Mouse (Mus musculus) kidney, postnatal 4 days (tissue): ENCODE results near the gene Gdpd5.

ENCODE experiments used
- DNase-seq, 2 experiments: peaks; one replicate each; pipeline ENCODE4 v3.0.0; 2021; ENCODE audit warnings: mixed read lengths in 2 of 2

Gdpd5 gene

DNA sequence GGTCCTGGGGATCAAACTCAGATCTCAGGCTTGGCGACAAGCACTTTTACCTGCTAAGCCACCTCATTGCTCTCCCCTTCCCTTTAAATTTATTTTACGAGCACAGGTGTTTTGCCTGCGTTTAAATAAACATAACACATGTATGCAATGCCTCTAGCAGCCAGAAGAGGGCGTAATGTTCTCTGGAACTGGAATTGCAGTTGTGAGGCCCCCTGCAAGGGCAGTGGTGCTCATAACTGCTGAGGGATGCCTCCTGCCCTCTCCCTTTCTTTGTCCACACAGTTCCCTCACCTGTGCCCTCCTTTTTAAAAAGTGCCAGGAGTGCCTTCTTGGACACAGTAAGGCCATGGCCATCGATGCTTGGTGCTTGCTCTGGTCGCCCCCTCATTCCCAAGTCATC is 62.8 kb downstream of the Gdpd5 start:
- DNase-seq, result peak in 1 of 2 experiments; percentile 45

DNA sequence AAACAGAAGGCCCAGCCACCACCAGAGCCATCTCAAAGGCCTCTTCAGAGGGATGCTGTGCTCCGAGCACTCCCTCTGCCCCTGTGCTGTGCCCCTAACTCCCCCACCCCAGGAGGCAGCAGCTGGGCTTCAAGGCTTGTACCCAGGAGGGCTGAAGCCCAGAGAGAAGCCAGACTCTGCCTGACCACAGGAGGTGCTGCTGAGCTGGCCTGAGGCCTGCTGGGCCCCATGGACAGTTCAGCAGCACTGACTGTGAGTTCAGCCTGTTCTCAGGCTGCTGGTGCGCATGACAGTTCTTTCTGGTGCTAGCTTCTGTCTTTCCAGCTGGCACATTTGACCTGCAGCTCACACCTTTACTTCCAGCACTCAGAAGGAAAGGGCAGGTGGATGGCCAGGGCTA is 64.6 kb downstream of the Gdpd5 start:
- peak; percentile 57 to 63 for DNase-seq

DNA sequence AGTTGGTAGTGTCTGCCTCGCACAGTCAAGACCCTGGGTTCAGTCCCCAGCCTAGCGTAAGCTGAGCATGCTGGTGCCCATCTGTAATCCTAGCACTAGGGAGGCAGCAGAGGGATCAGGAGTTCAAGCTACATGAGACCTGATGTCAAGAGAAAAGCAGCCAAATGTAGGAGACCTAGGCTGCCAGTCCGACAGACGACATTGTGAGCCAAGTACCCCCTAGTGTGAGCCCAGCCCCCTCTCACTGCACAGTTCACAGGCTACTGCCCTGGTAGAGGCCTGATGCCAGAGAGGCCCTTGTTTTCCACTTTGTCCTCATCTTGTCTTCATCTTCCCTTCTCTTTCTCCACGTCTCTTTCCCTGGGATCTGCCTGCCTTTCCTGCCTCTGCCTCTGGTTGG is 66.1 kb downstream of the Gdpd5 start:
- DNase-seq, result no peak

DNA sequence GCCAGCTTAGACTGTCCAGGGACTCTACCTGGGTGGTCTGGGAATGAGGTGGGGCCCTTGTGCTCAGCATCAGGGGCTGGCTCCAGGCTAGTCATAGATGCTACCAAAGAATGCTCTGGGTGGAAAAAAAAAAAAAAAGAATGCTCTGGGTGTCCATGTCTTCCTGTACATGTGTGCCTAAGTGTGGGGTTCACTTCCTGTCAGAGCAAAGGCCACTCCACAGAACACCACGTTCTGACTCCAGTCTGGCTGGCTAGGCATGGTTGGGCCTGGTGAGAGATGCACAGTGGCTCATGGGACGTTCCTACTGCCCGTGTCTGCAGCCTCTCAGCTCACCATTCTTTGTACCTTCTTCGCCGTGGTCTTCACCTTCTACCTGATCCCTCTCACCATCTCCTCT is 67.4 kb downstream of the Gdpd5 start:
- DNase-seq, result no peak

DNA sequence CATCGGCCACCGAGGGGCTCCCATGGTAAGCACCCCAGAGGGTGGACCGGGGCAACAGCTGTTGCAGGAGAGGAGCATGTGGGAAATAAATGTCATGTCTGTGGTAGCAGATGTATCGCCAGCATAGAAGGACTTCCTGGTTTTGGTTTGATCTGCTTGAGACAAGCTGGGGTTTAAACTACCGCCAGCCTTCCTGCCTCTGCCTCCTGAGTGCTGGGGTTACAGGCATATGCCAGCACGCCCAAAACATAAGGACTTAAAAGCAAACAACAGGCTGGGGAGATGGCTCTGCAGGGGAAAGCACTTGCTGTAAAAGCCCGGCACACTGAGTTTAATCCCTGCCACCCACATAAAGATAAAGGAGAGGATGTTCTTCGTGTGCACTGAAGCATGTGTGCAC is 67.8 kb downstream of the Gdpd5 start:
- DNase-seq, result no peak

DNA sequence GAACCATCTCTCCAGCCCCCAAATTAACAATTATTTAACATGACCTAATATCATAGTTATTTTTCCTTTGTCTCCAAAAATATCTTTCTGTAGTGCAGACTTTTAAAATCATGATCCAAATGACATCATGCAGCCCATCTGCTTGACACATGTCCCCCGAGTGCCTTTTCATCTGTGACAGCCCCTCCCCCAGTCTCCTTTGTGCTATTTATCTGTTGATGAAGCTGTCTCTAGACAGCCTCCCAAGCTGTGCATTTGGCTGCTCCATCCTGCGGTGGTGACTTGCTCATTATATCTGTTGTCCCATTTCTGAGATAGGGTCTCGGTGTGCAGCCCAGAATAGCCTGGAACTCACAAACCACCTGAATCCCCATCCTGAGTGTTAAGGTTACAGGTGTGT is 68.5 kb downstream of the Gdpd5 start:
- DNase-seq, result no peak

DNA sequence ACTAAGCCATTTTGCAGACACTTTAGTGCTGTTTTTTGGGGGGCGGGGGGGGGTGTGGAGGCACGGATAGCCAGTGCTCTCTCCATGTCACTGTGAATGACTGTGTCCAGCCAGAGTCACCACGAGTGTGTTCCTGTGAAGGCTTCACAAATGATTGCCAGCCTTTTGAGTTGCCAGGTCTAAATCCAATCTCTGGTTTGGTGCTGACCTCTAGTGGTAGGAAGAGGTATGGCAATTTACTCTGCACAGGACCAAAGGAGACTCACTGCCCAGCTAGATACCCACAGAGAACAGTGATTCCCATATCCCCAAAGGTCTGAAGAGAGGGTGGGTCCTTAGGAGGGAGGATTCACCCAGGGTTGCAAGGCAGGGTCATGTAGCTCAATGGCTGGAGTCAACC is 69.5 kb downstream of the Gdpd5 start:
- DNase-seq, result peak; percentile 60 to 73

DNA sequence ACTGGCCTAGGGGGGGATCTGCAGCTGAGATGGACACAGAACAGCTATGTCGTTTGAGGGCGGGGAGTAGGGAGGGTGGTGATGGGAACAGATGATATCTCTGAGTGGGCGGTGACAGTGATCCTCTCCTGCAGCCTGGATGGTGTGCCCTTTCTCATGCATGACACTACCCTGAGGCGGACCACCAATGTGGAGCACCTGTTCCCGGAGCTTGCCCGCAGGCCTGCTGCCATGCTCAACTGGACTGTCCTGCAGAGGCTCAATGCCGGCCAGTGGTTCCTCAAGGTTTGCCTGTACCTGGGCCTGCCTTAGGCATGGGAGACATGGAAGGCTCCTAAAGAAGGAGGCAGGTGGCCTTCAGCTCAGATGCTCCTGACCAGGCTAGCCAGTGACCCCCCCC is 71.6 kb downstream of the Gdpd5 start:
- DNase-seq, result no peak

DNA sequence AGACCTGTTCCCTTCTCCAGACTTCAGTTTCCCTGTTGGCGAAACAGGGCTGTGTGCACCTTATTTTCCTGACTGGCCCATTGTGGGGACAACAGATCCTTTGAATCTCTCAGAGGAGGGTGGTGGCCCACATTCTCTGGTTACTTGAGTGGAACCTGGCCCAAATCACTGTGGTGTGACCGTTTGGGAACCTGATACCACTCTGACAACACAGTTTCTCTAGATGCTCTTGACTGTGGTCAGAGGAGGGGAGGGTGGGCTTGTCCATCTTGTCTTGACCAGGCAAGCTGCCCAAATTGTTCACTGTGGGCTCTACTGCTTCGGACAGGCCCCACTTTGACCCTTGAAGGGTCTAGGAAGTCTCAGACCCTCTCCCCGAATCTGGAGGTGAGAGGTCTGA is 72.8 kb downstream of the Gdpd5 start:
- no peak for DNase-seq

DNA sequence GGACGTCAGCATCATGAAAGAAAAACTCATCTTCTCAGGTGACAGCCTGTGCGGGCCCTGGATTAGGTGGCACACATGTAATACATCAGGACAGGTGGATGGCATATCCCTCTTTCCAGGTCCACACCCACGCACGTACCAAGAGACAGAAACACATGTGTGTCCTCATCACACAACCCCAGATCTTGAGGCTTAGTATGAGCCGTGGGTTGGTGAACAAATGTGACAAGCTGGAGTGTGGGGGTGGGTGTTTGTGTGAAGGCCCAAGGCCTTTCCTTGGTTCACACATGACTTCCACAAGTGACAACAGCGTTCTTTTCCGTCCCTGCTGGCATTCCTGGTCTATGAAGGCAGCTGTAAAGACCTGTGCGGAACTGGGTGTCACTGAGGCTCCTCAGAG is 77.6 kb downstream of the Gdpd5 start:
- no peak for DNase-seq

DNA sequence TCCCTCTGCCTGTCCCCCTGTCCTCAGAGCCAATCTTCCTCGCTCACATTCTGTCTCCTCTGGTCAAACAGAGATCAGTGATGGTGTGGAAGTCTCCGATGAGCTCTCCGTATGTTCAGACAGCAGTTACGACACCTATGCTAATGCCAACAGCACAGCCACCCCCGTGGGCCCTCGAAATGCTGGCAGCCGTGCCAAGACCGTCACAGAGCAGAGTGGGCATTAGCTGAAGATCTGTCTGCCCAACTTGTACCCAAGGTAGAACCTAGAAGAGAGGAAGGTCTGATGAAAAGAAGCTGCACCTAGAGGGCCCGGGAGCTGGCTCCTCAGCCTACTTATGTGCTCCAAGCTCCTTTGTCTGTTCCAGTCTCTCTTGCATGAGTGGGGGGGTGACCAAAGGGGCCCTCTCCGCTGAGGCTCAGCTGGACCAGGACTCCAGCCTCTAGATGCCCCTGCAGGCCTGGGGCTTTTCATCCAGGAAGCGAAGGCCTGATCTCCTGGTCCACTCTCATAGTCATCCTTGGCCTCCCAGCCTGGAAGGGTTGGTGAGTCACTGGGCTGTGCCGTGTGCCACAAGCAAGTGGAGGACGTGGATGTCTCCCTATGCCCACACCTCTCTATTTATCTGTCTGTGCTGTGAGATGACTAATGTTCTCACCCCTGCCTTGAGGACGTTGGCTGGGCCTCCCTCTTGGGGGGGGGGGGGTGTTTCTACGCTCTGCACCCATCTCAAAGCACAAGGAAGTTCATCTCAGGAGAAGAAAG is 78.9 kb downstream of the Gdpd5 start:
- DNase-seq, result no peak

DNA sequence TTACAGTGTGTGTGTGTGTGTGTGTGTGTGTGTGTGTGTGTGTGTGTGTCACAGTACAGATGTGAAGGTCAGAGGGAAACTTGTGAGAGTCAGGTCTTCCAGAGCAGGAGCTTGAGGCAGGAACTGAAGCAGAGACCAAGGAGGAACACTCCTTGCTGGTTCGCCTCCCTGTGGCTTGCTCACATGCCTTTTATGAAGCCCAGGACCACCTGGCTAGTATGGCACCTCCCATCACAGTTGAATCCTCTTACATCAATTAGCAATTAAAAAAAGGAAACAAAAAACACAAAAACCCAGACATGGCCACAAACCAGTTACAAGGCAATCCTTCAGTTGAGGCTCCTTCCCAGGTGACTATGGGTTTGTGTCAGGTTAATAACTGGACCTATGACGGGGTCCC is 81.9 kb downstream of the Gdpd5 start:
- DNase-seq, result no peak

DNA sequence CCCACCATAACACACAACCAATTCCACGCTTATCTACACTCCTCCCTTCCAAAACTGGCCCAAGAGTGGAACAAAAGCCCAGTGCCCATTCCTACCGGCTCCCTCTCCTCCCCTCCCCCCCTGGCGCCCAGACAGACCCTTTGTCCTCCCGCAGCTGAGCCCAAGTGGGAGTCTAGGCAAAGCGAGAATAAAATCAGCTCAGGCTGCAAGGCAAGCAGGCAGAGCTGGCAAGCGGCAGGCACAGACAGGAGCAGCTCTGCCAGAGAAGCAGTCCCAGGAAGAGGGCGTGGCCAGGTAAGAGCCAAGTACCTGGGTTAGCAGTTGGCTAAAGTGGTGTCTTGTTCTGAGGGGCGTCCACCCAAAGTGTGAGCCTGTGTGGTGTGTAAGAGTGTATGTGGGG is 84.6 kb downstream of the Gdpd5 start, which contains the start of gene Klhl35:
Gene Klhl35 (plus strand): TSS at position 194 of the 400 bp plus-strand sequence.
- DNase-seq, result peak; percentile 32 to 43

DNA sequence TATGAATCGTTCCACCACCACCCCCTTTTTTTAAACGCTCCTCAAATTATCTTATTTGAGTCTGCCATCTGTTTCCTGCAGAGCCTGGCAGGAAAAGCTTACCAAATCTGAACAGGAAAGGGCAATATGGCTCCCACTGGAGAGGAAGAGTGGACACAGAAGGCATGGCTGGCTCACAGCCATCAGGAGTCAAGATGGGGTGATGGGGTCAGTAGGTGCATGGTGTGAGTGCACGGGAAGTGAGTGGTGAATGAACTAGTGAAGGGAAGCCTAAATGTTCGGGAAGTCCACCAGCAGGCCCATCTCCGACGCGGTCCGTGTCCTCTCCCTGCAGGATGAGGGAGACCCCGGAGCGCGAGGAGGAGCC is 86.7 kb downstream of the Gdpd5 start:
- DNase-seq, result peak; percentile 68 to 79

DNA sequence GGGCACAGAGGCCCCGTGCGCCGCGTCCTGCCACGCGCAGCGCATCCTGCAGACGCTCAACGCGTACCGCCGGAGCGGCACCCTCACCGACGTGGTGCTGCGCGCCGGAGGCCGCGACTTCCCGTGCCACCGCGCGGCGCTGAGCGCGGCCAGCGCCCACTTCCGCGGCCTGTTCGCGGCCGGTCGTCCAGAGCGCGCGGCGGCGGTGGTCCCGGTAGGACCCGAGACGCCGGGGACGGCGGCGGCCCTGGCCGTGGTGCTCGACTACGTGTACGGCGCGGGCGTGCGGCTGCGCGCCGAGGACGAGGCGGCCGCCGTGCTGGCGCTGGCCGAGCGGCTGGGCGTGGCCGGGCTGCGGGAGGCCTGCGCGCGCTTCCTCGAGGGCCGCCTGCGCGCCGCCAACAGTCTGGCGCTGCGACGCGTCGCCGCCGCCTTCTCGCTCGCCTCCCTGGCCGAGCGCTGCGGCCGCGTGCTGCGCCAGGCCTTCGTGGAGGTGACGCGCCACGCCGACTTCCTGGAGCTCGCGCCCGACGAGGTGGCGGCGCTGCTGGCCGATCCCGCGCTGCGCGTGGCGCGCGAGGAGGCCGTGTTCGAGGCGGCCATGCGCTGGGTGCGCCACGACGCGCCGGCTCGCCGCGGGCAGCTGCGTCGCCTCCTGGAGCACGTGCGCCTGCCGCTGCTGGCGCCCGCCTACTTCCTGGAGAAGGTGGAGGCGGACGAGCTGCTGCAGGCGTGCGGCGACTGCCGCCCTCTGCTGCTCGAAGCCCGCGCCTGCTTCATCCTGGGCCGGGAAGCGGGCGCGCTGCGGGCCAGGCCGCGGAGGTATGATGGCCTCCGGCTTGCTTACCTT is 87.3 kb downstream of the Gdpd5 start:
- peak; percentile 84 to 91 for DNase-seq

DNA sequence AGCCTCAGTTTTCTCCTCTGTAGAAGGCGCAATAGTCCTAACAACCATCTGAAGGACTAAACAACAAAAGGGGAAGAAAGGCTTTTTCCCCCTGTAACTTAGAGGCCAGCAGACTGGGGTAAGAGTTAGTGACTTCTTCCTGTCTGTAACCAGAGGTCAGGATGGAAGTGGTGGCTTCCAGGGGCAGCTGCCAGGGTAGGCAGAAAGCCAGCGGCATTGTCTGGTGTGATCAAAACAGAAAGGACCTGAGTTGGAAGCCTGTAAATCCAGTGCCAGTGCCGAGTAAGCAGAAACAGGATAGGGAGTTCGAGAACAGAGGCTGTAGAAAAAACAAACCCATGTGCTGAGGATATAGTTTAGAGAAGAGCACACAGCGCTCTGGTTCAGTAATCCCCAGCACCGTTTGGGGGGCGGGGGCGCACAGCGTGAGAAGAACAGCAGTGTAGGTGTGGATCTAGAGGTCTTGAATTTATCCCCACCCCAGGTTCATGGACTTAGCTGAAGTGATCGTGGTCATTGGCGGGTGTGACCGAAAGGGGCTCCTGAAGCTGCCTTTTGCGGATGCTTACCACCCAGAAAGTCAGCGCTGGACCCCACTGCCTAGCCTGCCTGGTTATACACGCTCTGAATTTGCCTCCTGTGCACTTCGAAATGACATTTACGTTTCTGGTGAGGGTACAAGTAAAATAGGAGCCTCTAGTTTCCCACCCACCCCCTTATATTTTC is 88.6 kb downstream of the Gdpd5 start:
- peak; percentile 41 to 65 for DNase-seq

DNA sequence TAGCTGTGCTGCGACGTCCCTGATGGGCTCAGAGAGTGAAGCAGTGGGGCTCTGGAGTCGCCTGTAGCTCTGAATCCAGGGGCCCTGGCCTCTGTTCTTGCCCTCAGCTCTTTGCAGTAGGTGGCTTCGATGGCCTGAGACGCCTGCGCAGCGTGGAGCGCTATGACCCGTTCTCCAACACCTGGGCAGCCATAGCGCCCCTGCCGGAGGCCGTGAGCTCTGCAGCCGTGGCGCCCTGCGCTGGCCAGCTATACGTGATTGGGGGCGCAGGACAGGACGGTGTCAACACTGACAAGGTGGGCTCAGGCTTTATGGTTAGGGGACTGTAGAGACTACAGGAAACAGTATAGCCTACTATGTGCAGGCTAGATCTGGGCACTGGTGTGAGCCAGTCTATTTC is 90.4 kb downstream of the Gdpd5 start:
- DNase-seq, result no peak

DNA sequence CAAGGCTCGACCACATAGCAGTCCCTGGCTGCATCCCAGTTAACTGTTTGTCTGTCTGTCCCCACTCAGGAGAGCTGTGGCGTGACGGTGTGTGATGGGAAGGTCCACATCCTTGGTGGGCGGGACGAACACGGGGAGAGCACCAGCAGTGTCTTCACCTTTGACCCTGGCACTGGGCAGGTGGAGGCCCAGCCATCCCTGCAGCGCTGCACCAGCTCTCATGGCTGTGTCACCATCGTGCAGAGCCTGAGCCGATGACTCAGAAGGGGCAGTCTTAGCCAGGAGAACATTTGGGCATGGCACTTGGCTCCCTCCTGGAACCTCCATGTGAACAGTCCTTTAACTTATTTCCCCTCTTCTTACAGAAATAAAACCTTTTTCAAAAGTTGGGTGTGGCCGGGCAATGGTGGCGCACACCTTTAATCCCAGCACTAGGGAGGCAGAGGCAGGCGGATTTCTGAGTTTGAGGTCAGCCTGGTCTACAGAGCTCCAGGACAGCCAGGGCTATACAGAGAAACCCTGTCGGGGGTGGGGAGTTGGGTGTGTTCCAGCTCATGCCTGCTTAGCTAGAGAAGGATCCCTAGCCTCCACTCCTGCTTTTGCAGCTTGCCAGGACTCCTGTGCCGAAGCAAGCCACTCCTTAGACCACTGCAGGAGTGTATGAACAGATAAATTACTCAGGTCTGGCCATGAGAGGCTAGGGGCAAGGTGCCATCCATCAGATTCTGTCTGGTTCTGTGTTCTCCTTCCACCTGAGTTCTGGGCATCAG is 92.6 kb downstream of the Gdpd5 start:
- peak in 1 of 2 experiments; percentile 45 for DNase-seq

DNA sequence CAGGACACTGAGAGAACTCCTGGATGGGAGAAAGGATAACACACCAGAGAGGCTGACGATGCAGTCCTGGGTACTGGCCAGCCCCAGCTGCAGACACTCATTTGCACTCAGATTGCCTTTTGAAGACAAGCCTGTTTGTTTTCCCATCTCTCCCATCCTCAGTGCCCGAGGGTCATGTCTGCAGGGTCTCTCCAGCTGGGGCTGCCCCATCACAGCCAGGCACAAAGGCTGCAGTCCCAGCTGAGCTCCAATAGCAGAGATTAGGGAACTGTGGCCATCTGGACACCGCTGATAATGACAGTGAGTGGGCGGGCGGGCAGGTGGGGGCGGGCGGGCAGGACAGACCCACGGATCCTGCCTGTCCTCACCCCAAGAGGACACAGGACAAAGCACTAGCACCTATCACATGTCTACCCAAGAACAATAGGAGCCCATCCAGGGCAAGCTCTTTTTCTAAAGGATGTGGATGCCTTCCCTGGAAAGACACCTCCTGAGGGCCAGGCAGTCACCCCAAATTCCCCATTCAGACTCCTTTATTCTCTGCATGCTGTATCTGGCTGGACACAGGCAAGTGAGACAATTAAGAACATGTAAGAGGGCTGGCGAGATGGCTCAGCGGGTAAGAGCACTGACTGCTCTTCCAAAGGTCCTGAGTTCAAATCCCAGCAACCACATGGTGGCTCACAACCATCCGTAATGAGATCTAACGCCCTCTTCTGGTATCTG is 93.8 kb downstream of the Gdpd5 start:
- peak; percentile 34 to 44 for DNase-seq

DNA sequence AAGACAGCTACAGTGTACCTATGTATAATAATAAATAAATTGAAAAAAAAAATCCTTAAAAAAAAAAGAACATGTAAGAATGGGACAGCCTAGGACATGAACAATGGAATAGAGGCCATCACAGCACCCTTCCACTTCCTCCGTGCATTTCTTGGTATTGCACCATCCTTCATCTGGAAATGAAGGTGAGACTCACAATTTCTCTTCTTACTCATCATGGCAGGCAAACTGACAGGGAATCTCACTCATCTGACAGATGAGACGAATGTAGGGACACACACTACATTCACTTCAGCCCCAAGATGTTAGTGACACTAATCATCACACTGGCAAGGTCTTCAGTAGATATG is 94.3 kb downstream of the Gdpd5 start:
- no peak for DNase-seq

DNA sequence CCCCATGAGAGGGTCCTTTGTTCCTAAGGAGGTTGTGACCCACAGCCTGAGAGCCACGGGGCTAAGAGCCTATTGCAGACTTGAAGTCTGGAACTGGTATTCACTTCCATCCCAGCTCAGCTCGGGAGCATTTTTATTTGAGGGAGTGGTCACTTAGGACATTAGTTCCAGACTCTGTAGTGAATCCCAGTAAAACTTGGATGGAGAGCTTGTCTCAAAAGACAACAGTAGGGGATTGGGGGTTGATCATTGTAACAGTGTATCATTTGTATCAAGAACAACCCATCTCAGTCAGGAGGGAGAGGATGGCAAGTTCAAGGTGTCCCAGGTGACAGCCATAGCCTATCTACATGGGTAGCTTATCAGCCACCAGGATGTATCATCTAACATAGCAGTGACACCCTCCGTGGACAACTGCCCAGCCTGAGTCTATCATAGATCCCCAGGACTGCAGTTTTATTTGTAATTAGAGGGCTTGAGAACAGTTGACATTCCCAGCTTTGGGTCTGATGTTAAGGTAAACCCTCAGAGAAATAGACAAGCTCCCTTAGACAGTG is 95.4 kb downstream of the Gdpd5 start:
- peak in 1 of 2 experiments; percentile 3 for DNase-seq

DNA sequence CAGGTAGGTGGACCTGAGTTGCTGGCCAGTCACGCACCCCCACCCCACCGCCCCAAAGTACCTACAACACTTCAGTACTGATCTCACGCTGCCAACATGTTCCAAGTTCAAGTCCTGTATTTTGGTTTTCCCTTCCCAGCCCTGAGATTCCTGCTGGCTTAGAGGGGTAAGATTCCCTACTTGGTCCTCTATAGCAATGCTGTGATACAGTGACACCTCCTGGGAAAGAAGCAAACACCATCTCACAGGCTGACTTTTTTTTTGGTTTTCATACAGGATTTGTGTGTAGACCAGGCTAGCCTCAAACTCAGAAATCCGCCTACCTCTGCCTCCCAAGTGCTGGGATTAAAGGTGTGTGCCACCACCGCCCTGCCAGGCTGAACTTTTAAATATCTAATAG is 96.0 kb downstream of the Gdpd5 start:
- peak in 1 of 2 experiments; percentile 3 for DNase-seq
